Mouse (Mus musculus) kidney, postnatal 4 days (tissue): ENCODE data around the gene Nid2.

Experiments
- DNase-seq, 2 experiments: peaks; one replicate each; pipeline ENCODE4 v3.0.0; 2021; ENCODE audit warnings: mixed read lengths in 2 of 2

The Nid2 gene

GRCm38 (mm10) chr14:19751025-19751771, at the start of gene Nid2:
Nid2 (plus strand) TSS chr14:19751265.
- DNase-seq: peak; percentile 96 to 98

GRCm38 (mm10) chr14:19701546-19701945, 49.5 kb upstream of the Nid2 start:
- no peak for DNase-seq

GRCm38 (mm10) chr14:19705649-19706048, 45.4 kb upstream of the Nid2 start:
- peak; percentile 89 to 91 for DNase-seq

- peak; percentile 71 to 80 for DNase-seq
These were observed 44.6 kb upstream of the Nid2 start for GRCm38 (mm10) chr14:19706454-19706853.

GRCm38 (mm10) chr14:19706997-19707396, 44.1 kb upstream of the Nid2 start:
- DNase-seq: peak in 1 of 2 experiments; percentile 40

- DNase-seq: peak in 1 of 2 experiments; percentile 48
These were observed 43.2 kb upstream of the Nid2 start for GRCm38 (mm10) chr14:19707721-19708507.

GRCm38 (mm10) chr14:19709161-19709560, 41.9 kb upstream of the Nid2 start:
- peak; percentile 31 to 36 for DNase-seq

GRCm38 (mm10) chr14:19711771-19712170, 39.3 kb upstream of the Nid2 start:
- no peak for DNase-seq

GRCm38 (mm10) chr14:19713067-19713466, 38.0 kb upstream of the Nid2 start:
- peak in 1 of 2 experiments; percentile 23 for DNase-seq

- no peak for DNase-seq
These were observed 32.0 kb upstream of the Nid2 start for GRCm38 (mm10) chr14:19719077-19719476.

GRCm38 (mm10) chr14:19720044-19720611, 30.9 kb upstream of the Nid2 start:
- DNase-seq: no peak

GRCm38 (mm10) chr14:19728278-19728677, 22.8 kb upstream of the Nid2 start:
- DNase-seq: no peak

- DNase-seq: peak; percentile 79
These were observed 22.3 kb upstream of the Nid2 start for GRCm38 (mm10) chr14:19728737-19729136.

GRCm38 (mm10) chr14:19732097-19732496, 19.0 kb upstream of the Nid2 start:
- no peak for DNase-seq

GRCm38 (mm10) chr14:19733490-19734282, 17.4 kb upstream of the Nid2 start:
- DNase-seq: peak; percentile 24 to 53

- no peak for DNase-seq
These were observed 15.8 kb upstream of the Nid2 start for GRCm38 (mm10) chr14:19735303-19735702.

GRCm38 (mm10) chr14:19737568-19737967, 13.5 kb upstream of the Nid2 start:
- no peak for DNase-seq

GRCm38 (mm10) chr14:19738094-19738843, 12.8 kb upstream of the Nid2 start:
- peak in 1 of 2 experiments; percentile 37 for DNase-seq

GRCm38 (mm10) chr14:19739416-19740146, 11.5 kb upstream of the Nid2 start:
- DNase-seq: peak; percentile 37 to 58

- no peak for DNase-seq
These were observed 10.8 kb upstream of the Nid2 start for GRCm38 (mm10) chr14:19740147-19740738.

- DNase-seq: peak; percentile 21 to 53
These were observed 6.2 kb upstream of the Nid2 start for GRCm38 (mm10) chr14:19744876-19745275.
